Mouse (Mus musculus): Measurements from ENCODE around the gene Arsg. TPM values are rescaled to one million over a fixed set of nuclear protein-coding genes. Genes with fewer than 3 reads are reported as not detected.
A peak's percentile ranks its signal among the peaks of the same experiment; 100 is the strongest.

Arsg gene
- total and polyA plus RNA-seq, 3 experiments = 0.79 to 3.3 (median 1.4) TPM

GRCm38 (mm10) chr11:109612871-109613529, 139.8 kb downstream of the Arsg start:
- peaks cover 7 to 12% of the 10 kb centered on the region in 2 experiments; a peak in 3 of 4 replicates for H3K4me1 ChIP-seq (ENCODE audit: control insufficient read depth in 1 of 2, insufficient read depth in 2 of 2)

GRCm38 (mm10) chr11:109615286-109615685, 142.1 kb downstream of the Arsg start:
- no peak overlapping the region for H3K27ac ChIP-seq (ENCODE audit: insufficient read depth, low read depth)
- H3K9ac ChIP-seq (ENCODE audit: insufficient read depth, low read depth) = no peak overlapping the region
- H3K4me2 ChIP-seq (ENCODE audit: insufficient read depth, low read depth, poor library complexity, severe bottlenecking) = no peak overlapping the region
- peaks cover 3% of the 10 kb centered on the region for H3K9me3 ChIP-seq (replicated peaks; ENCODE audit: low read length)
- no peak for DNase-seq (ENCODE audit: extremely low read depth)
- dilution Hi-C loops (cut with MboI; ENCODE audit: extremely low pct_ligation_motif_present, extremely low pct_unique_long_range_greater_than_20kb, low sequenced_read_pairs) (no loop called here), in situ Hi-C loops (cut with MboI; ENCODE audit: low pct_ligation_motif_present, low pct_unique_long_range_greater_than_20kb, low sequenced_read_pairs) (no loop called here)
- H3K36me3 ChIP-seq (replicated peaks in 1 of 2; ENCODE audit: control insufficient read depth in 1 of 2, insufficient read depth in 1 of 2, low read length in 1 of 2) = no peaks in the 10 kb centered on the region
- no peak for TF ChIP-seq USF2 (conservative IDR thresholded peaks at IDR 0.05; ENCODE audit: low read depth, low read length)
- TF ChIP-seq JUND (conservative IDR thresholded peaks at IDR 0.05; ENCODE audit: low read depth, low read length) = no peak
- TF ChIP-seq ZC3H11A (IDR thresholded peaks at IDR 0.05; ENCODE audit: low read depth, low read length) = no peak
- TF ChIP-seq CHD2 (IDR thresholded peaks at IDR 0.05; ENCODE audit: low read length) = no peak
- no peak for TF ChIP-seq SMC3 (IDR thresholded peaks at IDR 0.05; ENCODE audit: low read depth, low read length)
- no peak for TF ChIP-seq MAFK (IDR thresholded peaks at IDR 0.05; ENCODE audit: insufficient replicate concordance, low read length)
- TF ChIP-seq TCF12 (IDR thresholded peaks at IDR 0.05; ENCODE audit: low read depth, low read length) = no peak
- no peak for TF ChIP-seq JUN (IDR thresholded peaks at IDR 0.05; ENCODE audit: insufficient read depth, low read depth, low read length)
- TF ChIP-seq SIN3A (IDR thresholded peaks at IDR 0.05; ENCODE audit: low read length) = no peak
- no peak for TF ChIP-seq POLR2A (IDR thresholded peaks at IDR 0.05; ENCODE audit: low read depth, low read length)
- no peak for TF ChIP-seq USF1 (IDR thresholded peaks at IDR 0.05; ENCODE audit: low read depth, low read length)
- no peak for TF ChIP-seq MYC (IDR thresholded peaks at IDR 0.05; ENCODE audit: low read depth, low read length)
- no peak for TF ChIP-seq RAD21 (IDR thresholded peaks at IDR 0.05; ENCODE audit: low read depth, low read length)
- no peak for TF ChIP-seq MAX (IDR thresholded peaks at IDR 0.05; ENCODE audit: low read length)
- H3K4me1 ChIP-seq (ENCODE audit: control insufficient read depth in 1 of 2, insufficient read depth in 2 of 2) = peaks cover 2 to 12% of the 10 kb centered on the region in 2 experiments; a peak in 3 of 4 replicates
- H3K4me3 ChIP-seq (replicated peaks in 1 of 3; ENCODE audit: low read depth in 2 of 3, low read length in 2 of 3, poor library complexity in 1 of 3) = no peak overlapping the region
- H3K79me2 ChIP-seq (replicated peaks; ENCODE audit: control insufficient read depth, extremely low read depth, insufficient read depth, poor library complexity, severe bottlenecking) = no peaks in the 10 kb centered on the region
- H3K27me3 ChIP-seq (replicated peaks) = peaks cover 8% of the 10 kb centered on the region

More at GRCm38 (mm10) chr11:109612871-109613529, 139.8 kb downstream of the Arsg start:
- no peak for TF ChIP-seq JUND (conservative IDR thresholded peaks at IDR 0.05; ENCODE audit: low read depth, low read length)
- no peak for TF ChIP-seq BHLHE40 (IDR thresholded peaks at IDR 0.05; ENCODE audit: low read depth, low read length)
- no peak for TF ChIP-seq SIN3A (IDR thresholded peaks at IDR 0.05; ENCODE audit: low read length)
- TF ChIP-seq NELFE (IDR thresholded peaks at IDR 0.05; ENCODE audit: low read depth, low read length) = no peak
- TF ChIP-seq ZMIZ1 (IDR thresholded peaks at IDR 0.05; ENCODE audit: low read depth, low read length) = no peak
- no peak for TF ChIP-seq E2F4 (IDR thresholded peaks at IDR 0.05; ENCODE audit: insufficient replicate concordance, low read depth, low read length)
- TF ChIP-seq NRF1 (IDR thresholded peaks at IDR 0.05; ENCODE audit: low read depth, low read length) = no peak
- no peak for TF ChIP-seq MAX (IDR thresholded peaks at IDR 0.05; ENCODE audit: low read length)
- no peak for TF ChIP-seq USF2 (conservative IDR thresholded peaks at IDR 0.05; ENCODE audit: low read depth, low read length)
- TF ChIP-seq MXI1 (IDR thresholded peaks at IDR 0.05; ENCODE audit: low read depth, low read length) = no peak
- no peak for TF ChIP-seq MAFK (IDR thresholded peaks at IDR 0.05; ENCODE audit: insufficient replicate concordance, low read length)
- TF ChIP-seq GABPA (IDR thresholded peaks at IDR 0.05; ENCODE audit: insufficient replicate concordance, low read depth, low read length) = no peak
- no peak for TF ChIP-seq POLR2AphosphoS2 (IDR thresholded peaks at IDR 0.05; ENCODE audit: low read depth, low read length)
- no peak for TF ChIP-seq ETS1 (conservative IDR thresholded peaks at IDR 0.05; ENCODE audit: low read depth, low read length)
- no peak for TF ChIP-seq TBP (conservative IDR thresholded peaks at IDR 0.05; ENCODE audit: low read depth, low read length)
- Histone ChIP-seq H3K36me3 (replicated peaks in 1 of 2; ENCODE audit: control insufficient read depth in 1 of 2, insufficient read depth in 1 of 2, low read length in 1 of 2) (no peaks in the 10 kb centered on the region), H3K79me2 (replicated peaks; ENCODE audit: control insufficient read depth, extremely low read depth, insufficient read depth, poor library complexity, severe bottlenecking) (no peaks in the 10 kb centered on the region), H3K9me3 (replicated peaks; ENCODE audit: low read length) (peaks cover 3% of the 10 kb centered on the region), H3K4me3 (replicated peaks in 1 of 3; ENCODE audit: low read depth in 2 of 3, low read length in 2 of 3, poor library complexity in 1 of 3) (no peak overlapping the region), H3K27ac (ENCODE audit: insufficient read depth, low read depth) (no peak overlapping the region), H3K27me3 (replicated peaks) (peaks cover 26% of the 10 kb centered on the region), H3K4me2 (ENCODE audit: insufficient read depth, low read depth, poor library complexity, severe bottlenecking) (peak overlapping the region; percentile 63; the same call in 1 of the 2 replicates), H3K9ac (ENCODE audit: insufficient read depth, low read depth) (no peak overlapping the region)
- no peak for DNase-seq (ENCODE audit: extremely low read depth)
- in situ Hi-C loops (cut with MboI; ENCODE audit: low pct_ligation_motif_present, low pct_unique_long_range_greater_than_20kb, low sequenced_read_pairs) (no loop called here), dilution Hi-C loops (cut with MboI; ENCODE audit: extremely low pct_ligation_motif_present, extremely low pct_unique_long_range_greater_than_20kb, low sequenced_read_pairs) (no loop called here)

Measured in CH12.LX (cell line).